ENCODE assay signal across 8 mouse cellular contexts in genomic region chr6:126939487-126940171, GRCm38 (mm10). TPM values are rescaled to one million over a fixed set of nuclear protein-coding genes. Genes with fewer than 3 reads are reported as not detected.
A peak's percentile ranks its signal among the peaks of the same experiment; 100 is the strongest.
DNase-seq lines count a peak whose midpoint lies in the region; ATAC-seq and TF ChIP-seq lines count a peak whose summit lies in the region.

Rad51ap1 (minus strand) TSS chr6:126939587.
D6Wsu163e (plus strand) TSS chr6:126939962.

- 0% methylated on average over 33 of the region's 33 CpGs for WGBS in hindbrain, postnatal 0 days

- peak within 1 kb of the TSS; percentile 56 for H3K9ac ChIP-seq in hindbrain, postnatal 0 days (replicated peaks; ENCODE audit: low read length)

- no peaks in the 10 kb centered on the region for H3K27me3 ChIP-seq in hindbrain, postnatal 0 days (ENCODE audit: insufficient read depth, low read length)

- TF ChIP-seq CTCF in gastrocnemius, adult 2 months (IDR thresholded peaks at IDR 0.05): no peak
- no peak for TF ChIP-seq CTCF in hindbrain, postnatal 0 days (IDR thresholded peaks at IDR 0.05; ENCODE audit: low read depth)
- no peak for TF ChIP-seq CTCF in left cerebral cortex, adult 2 months (IDR thresholded peaks at IDR 0.05)

- peak; percentile 85 for ATAC-seq in common myeloid progenitor, adult 5-6 weeks (replicated peaks; ENCODE audit: low read depth, poor library complexity, severe bottlenecking)
- peak; percentile 99 for ATAC-seq in hindbrain, postnatal 0 days
- peak; percentile 87 for ATAC-seq in megakaryocyte, adult 5-6 weeks (ENCODE audit: poor library complexity, severe bottlenecking)

- no peaks in the 10 kb centered on the region for H3K9me3 ChIP-seq in hindbrain, postnatal 0 days (ENCODE audit: low read length)

- peak within 1 kb of the TSS; percentile 96 for H3K27ac ChIP-seq in gastrocnemius, adult 2 months
- peak within 1 kb of the TSS; percentile 71 for H3K27ac ChIP-seq in hindbrain, postnatal 0 days
- peak within 1 kb of the TSS; percentile 95 for H3K27ac ChIP-seq in left cerebral cortex, adult 2 months

- intact Hi-C loops in gastrocnemius, adult 2 months (cut with DNase I): loop anchor here (2.0 kb wide), 1 partner anchor 91 kb away; the partner anchor contains the start of gene Ndufa9
- intact Hi-C loops in left cerebral cortex, adult 2 months (cut with DNase I): loop anchor here (2.0 to 5.0 kb wide), 3 partner anchors 91 to 437 kb away; partner anchors contain the start of gene Ndufa9

- H3K4me3 ChIP-seq in gastrocnemius, adult 2 months: peak within 1 kb of the TSS; percentile 86
- peak within 1 kb of the TSS; percentile 70 for H3K4me3 ChIP-seq in hindbrain, postnatal 0 days (ENCODE audit: low read length)
- peak within 1 kb of the TSS; percentile 93 for H3K4me3 ChIP-seq in left cerebral cortex, adult 2 months

- DNase-seq in ZHBTc4 (ENCODE audit: low read depth, low spot score): peak; percentile 98
- DNase-seq in gastrocnemius, adult 2 months: peak; percentile 98
- peak; percentile 98 for DNase-seq in hindbrain, postnatal 0 days (ENCODE audit: low spot score)
- DNase-seq in left cerebral cortex, adult 2 months (ENCODE audit: extremely low spot score in 1 of 2, low spot score in 2 of 2): peak; percentile 96
- peak; percentile 96 for DNase-seq in right cerebral cortex, adult 2 months (ENCODE audit: low spot score in 2 of 2)
- DNase-seq in urinary bladder, postnatal 14 days (ENCODE audit: low spot score): peak; percentile 94

- H3K36me3 ChIP-seq in hindbrain, postnatal 0 days (ENCODE audit: insufficient read depth, low read length): peaks cover 13% of the 10 kb centered on the region; the same call in 1 of the 2 replicates

- peak within 1 kb of the TSS; percentile 99 for H3K4me2 ChIP-seq in hindbrain, postnatal 0 days (ENCODE audit: low read depth, low read length)

- H3K4me1 ChIP-seq in hindbrain, postnatal 0 days (ENCODE audit: insufficient read depth, low read length): peaks cover 13% of the 10 kb centered on the region; the same call in 1 of the 2 replicates

RNA-seq across cellular contexts. Expression of gene Rad51ap1, which starts in this region (rescaled TPM):
- total RNA-seq in common myeloid progenitor, adult 5-6 weeks (2017): 152 and 154 TPM in 2 replicates
- total RNA-seq in gastrocnemius, adult 2 months (2021): under 1 TPM in 1 of 2 experiments, not detected in 1; 0.47 TPM
- 7.5 and 8.3 TPM in 2 replicates for total RNA-seq in hindbrain, postnatal 0 days (2014; rRNA removed)
- 14.9 and 17.3 TPM in 2 replicates for polyA plus RNA-seq in hindbrain, postnatal 0 days (2015; fragmentation: Nextera tagmentation; extraction: Ambion mirVana)
- 1 to 10 TPM; 3.2 to 3.3 TPM for total RNA-seq in left cerebral cortex, adult 2 months (2021)
- total RNA-seq in megakaryocyte, adult 5-6 weeks (2015): 36.9 and 42.5 TPM in 2 replicates
- 135 and 170 TPM in 2 replicates for total RNA-seq in megakaryocyte, adult 5-6 weeks (2017)

RNA-seq across cellular contexts. Expression of gene D6Wsu163e, which starts in this region (rescaled TPM):
- total RNA-seq in common myeloid progenitor, adult 5-6 weeks (2017): 29.9 and 45.7 TPM in 2 replicates
- total RNA-seq in gastrocnemius, adult 2 months (2021): 1 to 10 TPM; 5.0 to 8.6 TPM
- total RNA-seq in hindbrain, postnatal 0 days (2014; rRNA removed): 15.0 and 15.3 TPM in 2 replicates
- polyA plus RNA-seq in hindbrain, postnatal 0 days (2015; fragmentation: Nextera tagmentation; extraction: Ambion mirVana): 27.4 and 29.5 TPM in 2 replicates
- 10 to 100 TPM; 40.3 to 47.3 TPM for total RNA-seq in left cerebral cortex, adult 2 months (2021)
- 48.4 and 53.0 TPM in 2 replicates for total RNA-seq in megakaryocyte, adult 5-6 weeks (2015)
- 43.6 and 49.8 TPM in 2 replicates for total RNA-seq in megakaryocyte, adult 5-6 weeks (2017)

Comparison
In these comparisons a context has a peak if more than half of its experiments do, and no peak if none do; other contexts are left out.
1. Peak in every context shown above with its lines: DNase-seq, ATAC-seq, H3K4me3 ChIP-seq and H3K27ac ChIP-seq.